Mouse (Mus musculus) erythroblast, embryonic 14.5 days (primary cell): ENCODE measurements around the gene Mcf2l. TPM values are rescaled to one million over a fixed set of nuclear protein-coding genes. Genes with fewer than 3 reads are reported as not detected.

Experiments used
- H3K27me3 ChIP-seq: 2 replicates; pipeline ENCODE4 v1.6.1; 2012; ENCODE audit warnings: inconsistent platforms; ENCODE audit not compliant: control insufficient read depth
- H3K36me3 ChIP-seq: 2 replicates; pipeline ENCODE4 v1.6.1; 2012; ENCODE audit warnings: mild to moderate bottlenecking, inconsistent platforms; ENCODE audit not compliant: control insufficient read depth
- H3K4me1 ChIP-seq: 2 replicates; pipeline ENCODE4 v1.6.1; 2012; ENCODE audit warnings: inconsistent platforms; ENCODE audit not compliant: control insufficient read depth
- H3K4me3 ChIP-seq: replicated peaks from 2 replicates; pipeline ENCODE3; 2012; ENCODE audit warnings: moderate library complexity, mild to moderate bottlenecking, inconsistent platforms
- H3K9me3 ChIP-seq: 2 replicates; pipeline ENCODE4 v1.6.1; 2012; ENCODE audit warnings: low read length, inconsistent platforms, mixed read lengths; ENCODE audit not compliant: control insufficient read depth
- GATA1 ChIP-seq: IDR thresholded peaks from 2 replicates; pipeline ENCODE4 v1.6.1; 2012; ENCODE audit warnings: low read length, inconsistent platforms, mixed read lengths
- TAL1 ChIP-seq: IDR thresholded peaks from 3 replicates; pipeline ENCODE4 v1.6.1; 2012; ENCODE audit warnings: low read length, inconsistent platforms, mixed read lengths
- polyA plus RNA-seq: library from polyadenylated mRNA; stranded (reverse); fragments of >175 nt; gene quantifications from 2 replicates; pipeline ENCODE4 v1.2.3, GENCODE M21; 2012

The Mcf2l gene
- polyA plus RNA-seq, 1 experiment: 0.05 TPM

DNA sequence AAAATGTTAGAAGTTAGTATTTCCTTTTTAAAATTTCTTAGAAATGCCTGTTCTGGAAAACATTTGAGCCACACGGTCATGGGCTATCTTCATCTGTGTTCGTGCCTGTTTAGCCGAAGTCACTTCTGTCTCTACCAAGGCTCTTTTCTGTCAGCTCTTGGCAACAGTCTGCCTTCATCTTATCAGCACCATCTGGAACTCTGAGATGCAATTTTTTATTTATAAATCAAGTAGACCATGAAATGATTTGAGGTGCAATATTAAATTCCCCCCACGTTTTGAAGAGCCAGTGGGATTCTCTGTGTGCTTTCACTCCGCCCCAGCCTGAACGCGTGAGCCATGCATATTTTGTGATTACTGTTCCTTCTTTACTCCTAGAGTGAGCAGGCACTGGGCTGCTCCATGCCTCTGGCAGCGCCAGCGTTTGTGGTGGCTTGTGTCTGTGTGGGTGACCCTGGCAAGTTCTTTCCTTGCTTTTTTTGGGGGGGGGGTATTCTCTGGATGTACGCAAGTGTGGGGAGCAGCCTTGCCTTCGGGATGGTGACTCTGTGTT, 15.5 kb downstream of the Mcf2l start:
- Histone ChIP-seq H3K27me3 (peaks cover 15% of the 10 kb centered on the region), H3K36me3 (no peaks in the 10 kb centered on the region), H3K4me1 (no peaks in the 10 kb centered on the region)

DNA sequence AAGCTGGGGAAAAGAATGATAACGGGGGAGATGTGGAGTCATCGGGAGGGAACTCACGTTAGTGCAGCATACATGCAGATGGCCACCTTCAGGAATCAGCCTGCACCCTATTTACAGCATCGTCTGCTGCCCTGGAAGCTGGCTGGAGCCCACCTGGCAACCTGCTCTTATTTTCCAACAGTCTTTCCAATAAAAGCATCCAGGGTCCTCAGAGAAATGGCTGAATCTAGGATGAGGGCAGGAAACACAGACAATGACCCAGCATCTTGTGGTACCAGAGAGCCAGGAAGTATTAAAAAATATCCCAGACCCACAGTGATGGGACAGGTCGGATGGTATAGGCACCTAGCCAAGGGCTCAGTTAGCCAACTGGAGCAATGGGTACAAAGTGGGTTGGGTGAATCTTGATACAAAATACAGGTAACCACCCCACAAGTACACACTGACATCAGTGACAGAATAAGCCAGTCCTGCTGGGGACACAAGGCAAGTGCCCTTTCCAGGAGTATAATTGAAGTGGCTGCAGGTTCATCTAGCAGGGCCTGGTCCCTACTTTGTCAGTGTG, 19.4 kb downstream of the Mcf2l start:
- Histone ChIP-seq H3K4me1 (no peaks in the 10 kb centered on the region), H3K27me3 (peaks cover 14% of the 10 kb centered on the region), H3K9me3 (no peaks in the 10 kb centered on the region), H3K4me3 (no peak overlapping the region), H3K36me3 (no peaks in the 10 kb centered on the region)
- TF ChIP-seq TAL1 (no peak), GATA1 (no peak)

More for the DNA sequence above, 15.5 kb downstream of the Mcf2l start:
- Histone ChIP-seq H3K4me3 (no peak overlapping the region), H3K9me3 (no peaks in the 10 kb centered on the region)
- no peak for TF ChIP-seq TAL1
- TF ChIP-seq GATA1: no peak

DNA sequence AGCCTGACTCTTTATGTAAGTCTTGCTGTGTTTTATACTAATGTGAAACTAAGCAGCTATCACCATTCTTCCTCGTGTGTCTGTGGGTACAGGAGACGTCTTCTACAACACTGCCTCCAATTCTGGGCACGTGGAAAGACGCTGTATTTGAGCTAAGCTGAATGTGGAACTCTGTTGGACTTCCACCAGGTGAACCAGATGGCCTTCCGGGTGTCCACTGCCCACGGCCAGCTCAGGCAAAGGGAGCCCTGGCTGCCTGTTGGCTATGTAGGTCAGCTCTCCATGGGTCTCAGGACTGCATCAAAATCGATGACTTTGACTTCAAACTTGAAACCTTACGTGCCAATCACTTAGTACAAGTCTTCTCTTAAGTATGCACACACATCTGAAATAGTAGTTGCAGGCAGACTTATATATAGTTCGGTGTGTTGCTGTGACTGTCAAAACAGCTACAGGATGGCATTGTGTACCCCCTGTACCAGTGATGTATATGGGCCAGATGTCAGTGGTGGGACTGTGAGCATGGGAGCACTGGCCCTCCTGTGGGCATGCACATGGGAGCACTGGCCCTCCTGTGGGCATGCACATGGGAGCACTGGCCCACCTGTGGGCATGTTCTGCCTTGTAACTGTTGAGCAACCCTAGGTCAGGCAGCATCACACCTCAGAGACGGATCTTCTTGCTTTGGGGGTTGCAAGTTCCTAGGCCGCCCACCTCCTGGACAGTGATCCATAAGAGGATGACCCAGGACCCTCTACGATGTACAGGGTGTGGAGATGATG, 20.4 kb downstream of the Mcf2l start:
- no peaks in the 10 kb centered on the region for H3K4me1 ChIP-seq
- no peak overlapping the region for H3K4me3 ChIP-seq
- TF ChIP-seq TAL1: no peak
- TF ChIP-seq GATA1: no peak

DNA sequence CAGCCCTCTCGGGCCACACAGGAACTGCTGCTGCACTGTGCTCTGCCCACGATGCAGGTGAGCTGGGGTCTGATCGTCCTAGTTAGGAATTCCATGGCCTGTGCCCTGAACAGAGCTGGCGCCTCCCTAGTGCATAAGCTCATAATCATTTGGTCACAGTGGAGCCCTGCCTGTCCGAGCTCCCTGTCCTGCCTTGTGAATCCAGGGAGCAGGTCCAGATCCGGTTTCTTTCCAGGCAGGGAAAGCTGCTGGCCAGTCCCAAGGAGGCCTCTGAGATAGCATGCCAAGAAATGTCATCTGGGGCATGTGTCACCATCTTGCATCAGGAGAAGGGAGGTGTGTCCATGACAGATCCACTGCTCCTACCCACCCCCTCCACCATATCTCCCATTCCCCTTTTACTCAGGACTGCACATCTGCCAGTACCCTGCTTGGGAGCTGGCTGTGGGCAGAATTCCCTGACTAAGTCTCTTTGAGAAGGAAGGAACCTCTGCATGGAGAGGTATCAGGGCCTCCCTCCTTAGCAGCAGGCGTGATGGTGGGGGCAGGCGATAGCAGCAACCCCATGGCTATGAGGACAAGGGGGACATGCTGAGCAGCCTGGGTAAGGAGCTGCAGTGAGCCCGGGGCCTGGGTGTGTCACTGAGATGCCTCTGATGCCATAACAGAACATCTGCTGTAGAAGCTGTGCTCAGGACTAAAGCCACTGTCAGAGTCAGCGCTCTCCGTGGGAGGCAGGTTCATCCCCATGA, 21.4 kb downstream of the Mcf2l start:
- peaks cover 10% of the 10 kb centered on the region for H3K27me3 ChIP-seq
- TF ChIP-seq GATA1 (no peak), TAL1 (no peak)

More for the DNA sequence above, 20.4 kb downstream of the Mcf2l start:
- Histone ChIP-seq H3K36me3 (no peaks in the 10 kb centered on the region), H3K27me3 (peaks cover 14% of the 10 kb centered on the region), H3K9me3 (no peaks in the 10 kb centered on the region)

DNA sequence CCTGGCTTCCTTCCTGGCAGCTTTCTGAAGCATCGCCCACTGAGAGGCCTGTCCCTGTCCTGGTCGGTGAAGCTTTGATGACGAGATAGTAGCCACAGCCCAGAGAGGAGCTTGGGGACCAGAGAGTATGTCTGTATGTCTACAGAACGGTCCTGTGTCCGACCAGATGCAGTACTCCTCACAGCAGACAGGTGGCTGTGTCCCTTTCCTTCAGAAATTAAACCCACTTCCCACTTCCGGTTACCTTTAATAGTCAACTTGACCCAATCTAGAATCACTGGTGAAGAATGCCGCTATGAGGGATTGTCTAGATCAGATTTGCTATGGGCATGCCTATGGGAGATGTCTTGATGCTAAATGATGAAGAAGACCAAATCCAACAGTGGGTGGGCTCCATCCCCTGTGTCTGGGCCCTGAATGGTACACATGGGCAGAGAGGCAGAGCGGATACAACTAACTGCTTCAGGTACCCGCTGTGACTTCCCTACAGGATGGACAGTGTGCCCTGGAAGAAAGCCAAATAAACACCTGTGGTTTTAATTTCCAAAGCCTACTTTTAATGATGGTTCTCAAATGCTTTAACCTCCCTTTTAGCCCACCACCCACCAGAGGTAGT, 22.0 kb downstream of the Mcf2l start:
- H3K36me3 ChIP-seq: no peaks in the 10 kb centered on the region
- TF ChIP-seq GATA1 (no peak), TAL1 (no peak)
- no peaks in the 10 kb centered on the region for H3K4me1 ChIP-seq
- no peak overlapping the region for H3K4me3 ChIP-seq
- H3K9me3 ChIP-seq: no peaks in the 10 kb centered on the region
- peaks cover 11% of the 10 kb centered on the region for H3K27me3 ChIP-seq

More for the DNA sequence above, 21.4 kb downstream of the Mcf2l start:
- no peaks in the 10 kb centered on the region for H3K9me3 ChIP-seq
- H3K4me3 ChIP-seq: no peak overlapping the region
- H3K4me1 ChIP-seq: no peaks in the 10 kb centered on the region
- H3K36me3 ChIP-seq: no peaks in the 10 kb centered on the region

DNA sequence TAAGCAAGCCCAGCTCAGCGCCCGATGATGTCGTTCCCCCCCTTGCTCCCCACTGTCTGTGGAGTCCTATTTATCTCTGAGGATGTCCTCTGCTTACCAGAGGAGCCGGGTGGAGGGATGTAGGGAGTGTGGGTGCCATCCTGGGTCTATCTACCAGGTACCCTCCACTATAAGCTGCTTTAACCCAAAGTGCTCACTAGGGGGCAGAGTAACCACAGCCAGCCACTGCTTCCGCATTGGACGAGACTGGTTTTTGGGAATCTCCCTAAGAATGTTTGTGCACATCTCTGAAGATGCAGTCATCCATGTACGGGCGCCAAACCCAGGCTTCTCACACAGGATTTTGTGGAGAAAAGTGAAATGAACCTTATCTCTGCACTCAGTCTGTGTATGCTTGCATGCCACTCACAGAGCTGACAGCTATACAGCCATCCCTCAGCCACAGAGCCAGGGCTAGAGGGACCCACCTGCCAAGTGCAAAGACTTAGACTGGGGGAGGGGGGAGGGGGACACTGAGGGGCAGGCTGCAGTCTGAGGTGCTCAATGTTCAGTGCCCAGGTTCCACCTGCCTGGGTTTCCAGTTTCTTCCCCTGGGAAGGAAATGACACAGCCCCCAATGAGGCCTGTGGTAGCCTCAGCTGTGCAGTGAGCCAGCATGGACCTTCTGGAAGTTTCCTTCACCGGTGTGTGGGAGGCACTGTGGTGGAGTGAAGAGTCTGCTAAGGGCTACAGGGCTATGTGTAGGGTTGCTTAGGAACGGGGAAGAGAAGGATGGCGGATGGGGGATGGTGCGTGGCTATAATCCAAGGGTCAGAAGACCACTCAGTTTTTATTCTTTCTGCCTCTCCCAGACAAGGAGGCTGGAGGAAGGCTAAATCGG, 23.1 kb downstream of the Mcf2l start:
- H3K27me3 ChIP-seq: peaks cover 11% of the 10 kb centered on the region
- TF ChIP-seq TAL1: no peak
- no peak overlapping the region for H3K4me3 ChIP-seq
- H3K4me1 ChIP-seq: no peaks in the 10 kb centered on the region
- H3K36me3 ChIP-seq: no peaks in the 10 kb centered on the region
- H3K9me3 ChIP-seq: no peaks in the 10 kb centered on the region

DNA sequence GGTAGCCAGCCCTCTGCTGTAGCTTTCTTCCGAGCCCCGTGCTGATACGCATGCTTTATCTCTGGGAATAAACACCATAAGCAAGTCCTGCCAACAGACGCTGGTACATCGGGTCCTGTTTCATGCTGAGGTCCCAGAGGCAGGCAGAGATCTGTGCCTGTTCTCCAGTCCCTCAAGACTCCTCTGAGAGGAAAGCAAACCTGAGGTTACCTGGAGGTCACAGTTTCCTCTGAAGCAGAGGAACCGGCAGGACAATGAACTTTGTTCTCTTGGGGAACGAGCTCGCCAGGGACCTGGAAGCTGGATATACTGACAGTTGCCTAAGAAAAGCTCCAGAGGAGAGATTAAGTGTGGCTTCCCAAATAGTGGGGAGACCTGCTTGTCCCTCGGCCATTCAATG, 24.2 kb downstream of the Mcf2l start:
- Histone ChIP-seq H3K4me3 (no peak overlapping the region), H3K27me3 (peaks cover 14% of the 10 kb centered on the region), H3K36me3 (no peaks in the 10 kb centered on the region), H3K9me3 (no peaks in the 10 kb centered on the region), H3K4me1 (no peaks in the 10 kb centered on the region)
- TF ChIP-seq GATA1 (no peak), TAL1 (no peak)

DNA sequence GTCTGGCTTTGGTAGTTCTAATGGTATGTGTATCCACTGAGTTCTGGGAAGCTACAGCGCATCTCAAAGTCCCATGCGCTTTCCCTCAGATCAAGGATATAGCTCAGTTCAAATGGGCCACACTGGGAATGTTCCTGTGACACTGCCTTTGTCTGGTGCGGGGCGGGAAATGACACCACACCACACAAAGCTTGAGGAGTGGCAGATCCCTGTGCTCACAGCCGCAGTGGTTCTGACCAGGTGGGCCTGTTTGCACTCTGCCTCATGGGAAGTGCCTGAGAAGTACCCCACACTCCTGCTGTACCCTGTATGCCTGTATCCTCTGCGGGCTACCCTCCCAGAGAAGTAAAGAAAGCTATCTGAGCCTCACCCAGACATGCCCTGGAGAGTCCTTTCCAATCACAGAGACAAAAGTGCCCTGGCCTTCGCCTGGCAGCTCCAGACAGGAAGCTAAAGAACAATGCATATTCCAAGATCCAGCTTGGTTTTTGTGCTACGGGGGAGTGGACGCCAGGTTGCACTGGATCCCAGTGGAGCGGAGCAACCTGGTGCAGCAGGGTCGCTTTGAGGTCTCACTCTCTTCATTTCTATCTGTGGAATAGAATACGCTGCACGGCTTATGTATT, 30.3 kb downstream of the Mcf2l start:
- Histone ChIP-seq H3K27me3 (peaks cover 8% of the 10 kb centered on the region), H3K4me1 (no peaks in the 10 kb centered on the region), H3K9me3 (no peaks in the 10 kb centered on the region), H3K36me3 (no peaks in the 10 kb centered on the region), H3K4me3 (no peak overlapping the region)
- TF ChIP-seq TAL1 (no peak), GATA1 (no peak)
